Mouse (Mus musculus) gastrocnemius, postnatal 4 days (tissue): ENCODE data around the gene Tmem8b. TPM values are rescaled to one million over a fixed set of nuclear protein-coding genes. Genes with fewer than 3 reads are reported as not detected.

Source experiments
- DNase-seq, 2 experiments: peaks; one replicate each; pipeline ENCODE4 v3.0.0; 2021 to 2022; ENCODE audit warnings: low spot score in 2 of 2, mixed read lengths in 2 of 2
- long read RNA-seq, 2 experiments: library from polyadenylated mRNA; stranded (forward); transcript quantifications; one replicate each; pipeline ENCODE4 v2.0.0; 2021
- total RNA-seq, 2 experiments: library from RNA; stranded (reverse); gene quantifications; 2 replicates each; pipeline ENCODE4 v1.2.3; 2021

Tmem8b gene
- total RNA-seq, result 10 to 100 TPM in 1 of 2 experiments, 1 to 10 TPM in 1; 9.4 to 12.0 TPM
- long read RNA-seq, experiment 1, full-length matches to known transcripts, result 1 of 6 reads
- long read RNA-seq, experiment 1, partial matches to known transcripts, result 1 of 6 reads
- long read RNA-seq, experiment 1, other reads (novel, unspliced or antisense), result 4 of 6 reads
- long read RNA-seq, experiment 2, full-length matches to known transcripts, result 1 of 15 reads
- long read RNA-seq, experiment 2, partial matches to known transcripts, result 4 of 15 reads
- long read RNA-seq, experiment 2, other reads (novel, unspliced or antisense), result 10 of 15 reads

DNA sequence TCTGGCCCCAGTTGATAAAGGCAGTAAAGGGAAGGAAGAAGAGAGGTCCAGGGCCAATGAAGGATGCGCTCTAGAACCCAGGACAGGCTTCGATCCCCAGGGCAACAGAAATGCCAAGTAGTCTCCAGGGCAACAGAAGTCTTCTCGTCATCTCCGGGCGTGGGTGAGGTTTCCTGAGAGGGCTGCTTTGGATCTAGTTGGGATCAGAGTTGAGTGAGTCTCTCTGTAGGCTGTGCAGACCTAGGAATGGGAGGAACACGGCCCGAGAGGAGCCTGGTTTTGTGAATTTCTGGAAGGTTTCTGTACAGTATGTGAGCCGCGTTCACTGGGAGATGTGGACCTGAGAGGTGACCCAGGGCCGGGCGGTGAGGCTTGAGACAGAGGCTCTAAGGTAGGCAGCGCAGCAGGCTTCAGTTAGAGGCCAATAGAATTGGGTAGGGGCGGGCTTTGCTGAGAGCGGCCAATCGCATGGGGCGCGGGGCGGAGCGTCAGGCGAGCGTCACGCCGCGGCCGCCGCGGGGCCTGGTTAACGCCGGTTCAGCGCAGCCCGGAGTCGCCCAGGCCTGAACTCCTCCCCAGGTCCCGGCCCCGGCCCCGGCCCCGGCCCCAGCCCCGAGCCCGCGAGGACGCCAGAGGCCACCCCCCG lies at the start of gene Tmem8b, which contains the start of gene Fam221b:
Tmem8b (plus strand) TSS at position 190 of the 646 bp plus-strand sequence.
Fam221b (minus strand) TSS at position 364 of the 646 bp plus-strand sequence.
- peak; percentile 75 to 90 for DNase-seq

DNA sequence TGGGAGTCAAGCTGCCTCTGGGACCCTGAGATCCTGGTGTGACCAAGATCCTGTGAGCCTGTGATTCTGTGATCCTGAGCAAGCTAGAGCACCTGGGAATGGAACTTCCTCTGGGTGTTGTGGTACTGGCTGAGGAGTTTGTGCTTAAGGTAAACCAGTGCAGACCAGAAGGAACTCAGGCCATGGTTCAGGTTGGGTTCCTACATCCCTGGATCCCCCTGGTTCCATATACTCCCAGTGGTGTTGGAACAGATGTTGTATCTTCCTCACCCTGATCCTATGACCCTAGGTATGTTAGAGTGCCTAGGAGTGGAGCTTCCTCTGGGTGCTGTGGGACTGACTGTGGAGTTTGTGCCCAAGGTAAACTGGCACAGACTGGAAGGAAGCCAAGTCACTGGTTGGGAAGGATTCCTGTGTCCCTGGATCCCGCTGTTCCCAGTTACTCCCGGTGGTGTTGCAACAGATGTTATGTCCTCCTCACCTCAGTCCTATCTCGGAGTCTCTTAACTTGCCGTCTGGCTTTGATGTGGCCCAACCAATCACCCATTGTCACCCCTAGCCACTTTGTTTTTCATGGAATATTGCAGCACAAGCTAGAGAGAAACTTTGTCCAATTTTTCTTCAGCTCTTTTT lies 48.5 kb upstream of the Tmem8b start:
- DNase-seq, result no peak

DNA sequence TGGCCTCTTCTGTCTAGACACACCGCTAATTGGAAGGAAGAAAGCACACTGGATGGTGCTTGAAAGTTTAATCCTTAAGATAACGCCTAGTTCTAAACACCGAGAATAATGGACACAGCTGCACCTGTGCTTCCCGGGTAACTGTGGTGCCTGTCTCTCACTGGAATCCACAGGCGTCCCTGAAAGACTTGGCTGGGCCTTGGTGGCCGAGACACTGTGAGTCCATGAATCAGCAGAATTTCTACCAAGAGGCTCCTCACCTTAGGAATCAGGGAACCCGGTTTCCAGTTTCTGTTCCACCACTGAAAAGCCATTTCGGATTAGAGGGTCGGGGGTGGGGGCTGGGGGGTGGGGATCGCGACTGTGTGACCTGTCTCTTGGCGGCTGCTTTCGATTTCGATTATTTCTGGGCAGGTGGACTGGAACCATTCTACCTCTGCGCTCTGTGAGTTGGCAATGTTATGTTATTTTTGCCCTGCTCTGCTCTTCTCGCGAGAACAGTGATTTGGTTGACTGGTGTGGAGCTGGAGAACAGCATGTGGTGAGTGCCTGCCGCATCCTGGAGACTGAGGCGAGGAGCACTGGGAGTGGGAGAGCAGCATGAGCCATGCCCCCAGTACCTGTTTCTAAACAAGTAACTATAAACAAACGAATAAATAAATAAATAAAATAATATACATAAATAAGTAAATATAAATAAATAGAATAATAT lies 39.5 kb upstream of the Tmem8b start:
- DNase-seq, result no peak

DNA sequence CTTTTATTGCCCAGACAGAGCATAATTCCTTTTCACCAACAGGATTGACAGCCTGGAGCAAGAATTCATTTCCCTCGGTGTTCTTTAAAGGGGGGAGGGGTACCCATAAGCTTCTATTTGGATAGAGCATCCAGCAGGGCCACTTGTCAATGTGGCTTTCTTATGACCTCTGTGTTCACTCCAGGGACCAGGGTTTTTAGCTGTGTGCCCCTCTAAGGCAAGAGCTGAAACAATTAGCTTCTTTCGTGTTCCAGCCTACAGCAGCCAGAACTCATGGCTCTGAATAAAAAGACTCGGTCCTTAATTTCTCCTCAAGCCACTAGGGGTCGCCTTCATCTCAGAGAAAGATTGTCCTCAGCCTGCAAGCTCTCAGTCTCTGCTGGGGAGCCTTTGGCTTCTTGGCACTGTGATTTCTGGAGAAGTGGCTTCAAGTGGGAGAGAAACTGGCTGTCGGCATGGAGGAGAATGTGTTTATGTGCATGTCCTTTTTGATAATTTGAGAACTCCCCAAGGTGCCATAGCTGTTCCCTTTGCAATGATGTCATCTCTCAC lies 38.7 kb upstream of the Tmem8b start:
- peak; percentile 45 to 73 for DNase-seq

DNA sequence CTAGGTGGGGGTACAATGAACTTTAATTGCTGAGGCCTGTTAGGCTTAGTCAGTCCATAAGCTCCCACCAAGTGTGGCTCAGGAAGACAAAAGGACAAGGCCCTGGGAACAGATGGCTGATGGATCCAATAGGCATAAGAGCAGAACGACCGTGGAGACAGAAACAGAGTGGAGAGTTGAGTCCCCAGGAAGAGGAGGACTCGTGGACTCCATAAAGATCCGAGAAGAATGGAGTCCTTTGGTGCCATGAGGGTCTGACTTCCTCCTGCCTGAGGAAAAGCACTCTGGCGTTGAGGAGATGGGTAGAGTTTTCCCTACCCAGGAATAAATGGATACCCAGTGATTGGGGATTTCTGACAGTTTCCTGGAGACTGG lies 38.1 kb upstream of the Tmem8b start:
- DNase-seq, result no peak

DNA sequence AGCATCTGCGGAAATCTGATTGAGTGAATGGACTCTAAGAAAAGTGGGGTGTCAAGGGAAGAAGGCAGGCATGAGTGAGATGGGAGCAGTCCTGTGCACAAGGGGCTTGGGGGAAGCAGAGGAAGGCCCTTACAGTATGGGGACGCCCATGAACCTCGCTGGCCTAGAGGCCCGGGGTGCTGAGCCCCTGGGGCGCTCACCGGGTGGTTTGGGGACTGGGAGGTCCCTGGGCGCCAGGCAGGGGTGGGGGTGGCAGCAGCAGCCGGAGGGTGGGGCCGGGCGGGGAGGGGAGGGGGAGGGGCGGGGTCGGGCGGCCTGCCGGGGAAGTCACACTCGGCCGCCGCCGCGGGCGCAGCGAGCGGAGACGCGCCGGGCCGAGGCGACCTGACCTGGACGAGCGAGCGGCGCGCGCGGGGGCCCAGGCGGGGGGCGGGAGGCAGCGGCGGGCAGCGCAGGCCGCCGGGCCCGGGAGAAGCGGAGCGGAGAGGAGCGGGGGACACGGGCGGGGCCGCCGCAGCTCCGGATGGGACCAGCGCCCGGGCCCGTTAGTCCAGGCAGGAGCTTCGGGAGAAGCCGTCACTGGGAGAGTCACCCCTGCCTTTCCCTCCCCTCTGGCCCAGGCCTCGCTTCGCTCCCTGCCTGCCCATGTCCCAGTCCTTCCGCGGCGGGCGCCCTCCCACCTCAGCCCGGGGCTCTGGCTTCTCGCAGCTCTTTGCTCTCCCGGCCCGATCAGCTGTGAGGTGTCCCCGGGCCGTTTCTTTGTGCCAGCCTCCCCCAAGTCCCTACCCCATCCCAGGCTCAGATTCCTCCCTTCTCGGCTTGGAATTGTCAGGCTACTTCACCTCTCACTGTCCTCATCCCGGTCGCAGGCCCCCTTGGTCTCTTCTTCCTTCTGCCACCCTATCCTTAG lies 37.5 kb upstream of the Tmem8b start, which contains the start of gene Npr2:
Npr2 (plus strand) TSS at position 890 of the 910 bp plus-strand sequence.
- peak; percentile 49 to 65 for DNase-seq

GRCm38 (mm10) chr4:43631956-43632920 lies 36.5 kb upstream of the Tmem8b start:
- no peak for DNase-seq

- DNase-seq, result no peak
Measured at GRCm38 (mm10) chr4:43633296-43633695, 35.5 kb upstream of the Tmem8b start.

GRCm38 (mm10) chr4:43633736-43634135 lies 35.0 kb upstream of the Tmem8b start:
- DNase-seq, result no peak

DNA sequence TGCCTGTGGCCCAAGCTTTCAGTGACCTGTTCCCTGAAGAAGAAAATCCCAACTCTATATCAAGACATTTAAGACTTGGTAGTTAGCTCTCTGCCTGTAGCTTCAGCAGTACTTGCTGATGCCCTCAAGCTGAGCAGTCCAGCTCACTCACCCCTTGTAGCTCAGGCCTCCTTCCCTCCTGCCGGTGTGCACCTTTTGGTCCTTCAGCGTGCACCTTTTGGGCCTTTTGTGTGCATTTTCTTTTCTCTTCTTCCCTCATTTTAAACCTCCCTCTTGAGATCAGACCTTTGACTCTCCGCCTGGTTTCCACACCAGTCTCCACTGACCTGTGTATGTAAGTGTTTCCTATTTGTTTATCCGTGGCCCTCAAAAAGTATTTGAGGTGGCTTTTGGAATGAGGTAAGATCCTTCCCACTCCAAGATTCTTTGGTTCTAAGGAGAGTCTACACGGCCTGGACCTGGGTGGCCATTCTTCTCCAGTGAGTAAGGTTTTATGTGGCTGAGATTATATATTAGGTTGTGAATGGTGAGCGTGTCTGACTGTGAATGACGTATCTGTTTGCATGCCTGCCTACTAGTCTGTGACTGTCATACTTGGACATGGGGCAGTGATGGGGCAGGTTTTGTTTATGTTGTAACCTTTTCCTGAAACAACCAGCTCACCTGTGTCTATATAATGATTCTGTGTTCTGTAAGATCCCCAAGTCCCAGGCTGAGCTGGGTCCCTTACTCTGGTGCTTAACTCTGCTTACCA lies 34.0 kb upstream of the Tmem8b start:
- DNase-seq, result no peak

- no peak for DNase-seq
Measured at GRCm38 (mm10) chr4:43636751-43637150, 32.0 kb upstream of the Tmem8b start.

DNA sequence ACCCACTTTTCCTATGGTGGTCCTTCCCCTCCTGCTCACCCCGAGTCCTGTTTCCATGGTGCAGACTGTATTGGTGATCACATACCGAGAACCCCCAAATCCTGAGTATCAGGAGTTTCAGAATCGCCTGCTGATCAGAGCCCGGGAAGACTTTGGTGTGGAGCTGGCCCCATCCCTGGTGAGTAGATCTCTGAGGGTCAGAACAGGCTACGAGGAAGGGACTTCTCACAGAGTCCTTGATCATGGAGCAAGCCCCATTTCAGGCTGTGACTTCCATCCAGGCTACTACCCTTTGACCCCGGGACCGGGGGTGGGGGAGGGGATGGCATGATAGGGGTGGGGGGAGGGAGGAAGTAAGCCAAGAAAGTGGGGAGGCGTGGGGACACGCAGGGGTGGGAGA lies 28.7 kb upstream of the Tmem8b start:
- DNase-seq, result no peak

DNA sequence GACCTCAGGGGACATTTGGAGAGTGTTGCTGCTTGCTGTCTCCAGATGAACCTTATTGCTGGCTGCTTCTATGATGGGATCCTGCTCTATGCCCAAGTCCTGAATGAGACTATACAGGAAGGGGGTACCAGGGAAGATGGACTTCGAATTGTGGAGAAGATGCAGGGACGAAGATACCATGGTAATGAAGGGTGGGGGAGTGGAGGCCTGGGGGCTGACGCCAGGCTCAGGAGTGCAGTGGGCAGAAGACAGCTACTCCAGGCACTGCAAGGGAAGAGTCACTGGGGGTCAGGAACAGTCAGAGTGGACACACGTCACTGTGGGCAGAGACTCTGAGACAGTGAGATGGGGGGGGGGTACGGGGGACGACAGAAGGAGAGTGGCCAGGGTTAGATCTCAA lies 28.3 kb upstream of the Tmem8b start:
- no peak for DNase-seq

DNA sequence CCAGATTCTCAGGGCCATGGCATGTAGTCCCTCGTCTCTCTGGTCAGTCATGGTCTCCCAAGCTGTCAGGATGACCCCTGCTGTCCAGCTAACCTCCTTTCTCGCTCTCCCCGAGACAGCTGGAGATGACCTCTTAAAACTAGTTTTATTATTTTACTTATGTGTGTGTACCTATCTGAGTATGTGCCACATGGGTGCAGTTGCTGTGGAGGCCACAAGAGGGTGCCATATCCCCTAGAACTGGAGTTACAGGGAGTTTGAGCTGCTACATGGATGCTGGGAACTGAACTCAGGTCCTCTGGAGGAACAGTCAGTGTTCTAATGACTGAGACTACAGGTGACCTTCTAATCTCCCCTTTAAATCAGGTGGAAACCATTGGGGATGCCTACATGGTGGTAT lies 19.0 kb upstream of the Tmem8b start:
- DNase-seq, result no peak

DNA sequence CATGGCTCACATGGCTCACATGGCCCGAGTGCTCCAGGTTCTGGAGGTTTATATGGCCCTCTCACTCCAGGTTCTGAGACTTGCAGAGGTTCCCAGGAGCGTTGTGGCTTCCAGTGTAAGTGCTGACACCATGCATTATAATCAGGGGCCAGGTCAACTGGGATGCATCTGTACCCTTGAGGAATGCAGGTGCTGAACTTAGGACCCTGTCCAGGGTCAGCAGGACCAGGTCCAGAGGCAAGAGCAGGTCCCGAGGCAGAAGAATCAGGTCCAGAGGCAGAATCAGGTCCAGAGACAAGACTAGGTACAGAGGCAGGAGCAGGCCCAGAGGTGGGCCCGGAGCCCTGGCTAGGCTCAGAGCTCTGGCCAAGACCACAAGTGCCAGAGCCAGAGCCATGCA lies 16.0 kb upstream of the Tmem8b start:
- DNase-seq, result no peak

- no peak for DNase-seq
Measured at GRCm38 (mm10) chr4:43653161-43654015, 15.4 kb upstream of the Tmem8b start, which contains the start of gene Spag8. TSS of gene Spag8 (minus strand) at chr4:43653594.

DNA sequence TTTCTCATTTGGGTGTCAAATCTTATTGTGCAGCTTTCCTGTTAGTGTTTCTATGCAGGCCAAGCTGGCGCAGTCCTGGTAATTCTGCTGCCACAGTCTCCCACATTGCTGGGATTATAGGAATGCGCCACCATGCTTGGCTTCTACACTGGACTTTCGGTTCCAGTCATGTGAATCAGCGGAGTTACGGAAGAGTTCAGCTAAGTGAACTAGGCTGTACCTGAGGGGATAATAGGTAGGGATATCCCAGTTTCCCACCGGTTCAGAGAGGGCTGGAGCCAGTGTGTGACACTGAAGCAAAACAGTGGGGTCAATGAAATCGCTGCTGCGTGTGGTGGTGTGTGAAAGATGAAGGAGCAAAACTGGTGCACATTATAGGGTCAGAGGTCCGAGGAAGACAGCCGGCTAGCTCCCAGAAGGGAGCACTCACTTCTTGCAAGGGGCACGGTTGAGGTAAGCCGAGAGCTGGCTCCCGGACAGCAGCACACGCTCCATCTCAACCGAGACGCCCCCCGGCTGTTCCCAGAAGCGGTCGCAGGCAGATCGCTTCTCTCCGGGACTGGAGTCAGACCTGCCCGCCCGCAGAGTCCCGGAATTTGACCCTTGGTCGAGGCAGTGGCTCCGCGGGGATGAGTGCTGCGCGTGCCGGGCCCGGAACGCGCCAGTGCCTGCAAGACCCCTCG lies 13.0 kb upstream of the Tmem8b start:
- DNase-seq, result no peak
